Mouse (Mus musculus) neutrophil, adult 5-6 weeks (primary cell): ENCODE measurements around the gene Aldh1b1. TPM values are rescaled to one million over a fixed set of nuclear protein-coding genes. Genes with fewer than 3 reads are reported as not detected.
A peak's percentile ranks its signal among the peaks of the same experiment; 100 is the strongest.

Experiments used
- ATAC-seq: fragments of 151-379, 151-347 bp; 2 replicates; pipeline ENCODE4 v1.8.0; 2017; ENCODE audit warnings: mild to moderate bottlenecking, moderate TSS enrichment; ENCODE audit not compliant: insufficient number of reproducible peaks, poor library complexity, low FRiP score, severe bottlenecking; ENCODE audit errors: extremely low read depth
- total RNA-seq: library from RNA; stranded (forward); fragments of 200-1000 nt; gene quantifications from 2 replicates; pipeline ENCODE4 v1.2.3, GENCODE M21; 2017

Aldh1b1 gene
- total RNA-seq, 1 experiment from 2014 or later = 5.0 TPM

GRCm38 (mm10) chr4:45822781-45823575, 24.2 kb downstream of the Aldh1b1 start:
- ATAC-seq = no peak

- no peak for ATAC-seq
These were observed 25.4 kb downstream of the Aldh1b1 start for GRCm38 (mm10) chr4:45824049-45824760.

GRCm38 (mm10) chr4:45824761-45825556, 26.1 kb downstream of the Aldh1b1 start:
- no peak for ATAC-seq

- no peak for ATAC-seq
These were observed 27.6 kb downstream of the Aldh1b1 start, which contains the start of gene Igfbpl1 for GRCm38 (mm10) chr4:45826275-45827040. Igfbpl1 (minus strand) TSS chr4:45826923.

GRCm38 (mm10) chr4:45829907-45830759, 31.3 kb downstream of the Aldh1b1 start:
- ATAC-seq = no peak

GRCm38 (mm10) chr4:45831996-45832395, 33.2 kb downstream of the Aldh1b1 start:
- ATAC-seq = no peak

- no peak for ATAC-seq
These were observed 34.6 kb downstream of the Aldh1b1 start for GRCm38 (mm10) chr4:45833461-45833860.

GRCm38 (mm10) chr4:45844355-45844754, 45.5 kb downstream of the Aldh1b1 start:
- 0 out of 2 replicates have a peak, but pooled peaks have one; percentile 6 for ATAC-seq

GRCm38 (mm10) chr4:45846263-45846662, 47.4 kb downstream of the Aldh1b1 start:
- ATAC-seq = no peak

GRCm38 (mm10) chr4:45848109-45848824, 49.4 kb downstream of the Aldh1b1 start, which contains the start of gene Stra6l:
Stra6l (plus strand) TSS chr4:45848664.
- ATAC-seq = no peak

- ATAC-seq = no peak
These were observed 50.0 kb downstream of the Aldh1b1 start for GRCm38 (mm10) chr4:45848825-45849156.

- ATAC-seq = no peak
These were observed 50.6 kb downstream of the Aldh1b1 start for GRCm38 (mm10) chr4:45849419-45849818.

- no peak for ATAC-seq
These were observed 52.8 kb downstream of the Aldh1b1 start for GRCm38 (mm10) chr4:45851640-45852051.

- ATAC-seq = no peak
These were observed 54.8 kb downstream of the Aldh1b1 start for GRCm38 (mm10) chr4:45853496-45854246.
